Mouse (Mus musculus) intestine, embryonic 16.5 days (tissue): ENCODE results near the gene Rnft1. TPM values are rescaled to one million over a fixed set of nuclear protein-coding genes. Genes with fewer than 3 reads are reported as not detected.
"Not testable (repeated sequence)": the region's sequence is repeated elsewhere in the genome, so short reads cannot be mapped to it uniquely, and the experiment has no call there.

Source experiments
- ATAC-seq: fragments of 200-750 bp; cut with Nextera tagmentation; 2 replicates; pipeline ENCODE4 v1.8.0; 2017; ENCODE audit warnings: moderate TSS enrichment, moderate library complexity
- H3K27ac ChIP-seq: fragments of 300-500 bp; sonication (generic); 2 replicates; pipeline ENCODE4 v1.5.1; 2014; ENCODE audit warnings: mild to moderate bottlenecking, low read length
- H3K27me3 ChIP-seq: fragments of 300-500 bp; sonication (generic); replicated peaks from 2 replicates; pipeline ENCODE4 v1.6.1; 2014; ENCODE audit warnings: low read length, control low read depth, mixed read lengths; ENCODE audit not compliant: control insufficient read depth, insufficient read depth
- H3K36me3 ChIP-seq: fragments of 300-500 bp; sonication (generic); 2 replicates; pipeline ENCODE4 v1.6.1; 2014; ENCODE audit warnings: low read length, control low read depth; ENCODE audit not compliant: control insufficient read depth, insufficient read depth
- H3K4me1 ChIP-seq: fragments of 300-500 bp; sonication (generic); 2 replicates; pipeline ENCODE4 v1.6.1; 2014; ENCODE audit warnings: low read length, control low read depth, mixed read lengths; ENCODE audit not compliant: control insufficient read depth, insufficient read depth
- H3K4me2 ChIP-seq: fragments of 300-500 bp; sonication (generic); 2 replicates; pipeline ENCODE4 v1.6.1; 2014; ENCODE audit warnings: low read depth, low read length, control low read depth
- H3K4me3 ChIP-seq: fragments of 300-500 bp; sonication (generic); 2 replicates; pipeline ENCODE4 v1.5.1; 2014; ENCODE audit warnings: mild to moderate bottlenecking, low read length
- H3K9ac ChIP-seq: fragments of 300-500 bp; sonication (generic); 2 replicates; pipeline ENCODE4 v1.6.1; 2014; ENCODE audit warnings: low read depth, low read length
- H3K9me3 ChIP-seq: fragments of 300-500 bp; sonication (generic); 2 replicates; pipeline ENCODE4 v1.6.1; 2016; ENCODE audit warnings: low read length, control low read depth; ENCODE audit not compliant: control insufficient read depth
- WGBS: fragments of 180-500 bp; shearing (Covaris S2); extraction: QIAGEN DNeasy Blood & Tissue Kit; methylation state at CpG from one replicate; pipeline ENCODE4 v1.1.7; 2014; 5-methylcytosine and 5-hydroxymethylcytosine counted together
- polyA plus RNA-seq: library from polyadenylated mRNA; unstranded; fragments of >200 nt; fragmentation: Nextera tagmentation; extraction: Ambion mirVana; gene quantifications from 2 replicates; pipeline ENCODE4 v1.2.1, GENCODE M21; 2015

The Rnft1 gene
- polyA plus RNA-seq, 1 experiment from 2014 or later, result 69.0 TPM

DNA sequence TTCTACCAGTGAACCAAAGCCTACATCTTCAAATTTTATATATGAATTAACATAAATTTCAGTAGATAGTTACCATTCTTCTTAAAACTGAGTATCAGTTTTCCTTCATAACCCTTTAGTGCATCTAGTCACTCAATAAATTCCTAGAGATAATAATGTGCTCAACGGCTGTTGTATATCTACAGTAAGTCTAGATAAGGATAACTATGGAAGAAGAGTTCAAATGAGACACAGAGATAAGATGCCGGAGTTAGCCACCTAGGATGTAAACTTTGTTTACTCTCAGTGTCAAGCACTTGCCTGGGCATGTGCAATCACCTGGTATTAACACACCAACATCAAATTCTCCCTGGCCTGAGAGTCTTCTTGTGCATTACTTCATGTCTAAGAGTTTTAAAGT is 22.9 kb downstream of the Rnft1 start:
- H3K9me3 ChIP-seq, result no peaks in the 10 kb centered on the region
- H3K27ac ChIP-seq, result no peak overlapping the region
- no peaks in the 10 kb centered on the region for H3K27me3 ChIP-seq
- H3K4me1 ChIP-seq, result no peaks in the 10 kb centered on the region
- ATAC-seq, result no peak
- no peak overlapping the region for H3K4me2 ChIP-seq
- H3K4me3 ChIP-seq, result no peak overlapping the region
- H3K36me3 ChIP-seq, result peaks cover 16% of the 10 kb centered on the region
- no peak overlapping the region for H3K9ac ChIP-seq
- 64% methylated on average over 2 of the region's 2 CpGs for WGBS

DNA sequence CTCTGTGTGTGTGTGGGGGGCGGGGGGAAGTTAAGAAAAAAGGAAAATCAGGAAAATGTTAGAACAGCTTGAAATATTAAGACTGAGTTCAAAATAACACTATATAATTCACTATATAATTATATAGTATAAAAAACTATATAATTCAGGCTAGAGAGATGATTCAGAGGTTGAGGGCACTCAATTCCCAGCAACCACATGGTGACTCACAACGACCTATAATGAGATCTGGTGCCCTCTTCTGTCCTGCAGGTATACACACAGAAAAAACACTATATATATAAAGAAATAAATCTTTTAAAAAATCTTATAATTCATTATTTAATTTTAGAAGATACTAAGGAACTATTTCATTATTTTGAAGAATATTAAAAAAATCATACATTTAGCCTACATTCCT is 23.5 kb downstream of the Rnft1 start:
- Histone ChIP-seq H3K9me3 (no peaks in the 10 kb centered on the region), H3K4me1 (no peaks in the 10 kb centered on the region), H3K27ac (no peak overlapping the region), H3K9ac (no peak overlapping the region), H3K4me3 (no peak overlapping the region), H3K27me3 (no peaks in the 10 kb centered on the region), H3K4me2 (no peak overlapping the region), H3K36me3 (peaks cover 16% of the 10 kb centered on the region)
- WGBS, result 84% methylated on average over 2 of the region's 2 CpGs
- ATAC-seq, result no peak

DNA sequence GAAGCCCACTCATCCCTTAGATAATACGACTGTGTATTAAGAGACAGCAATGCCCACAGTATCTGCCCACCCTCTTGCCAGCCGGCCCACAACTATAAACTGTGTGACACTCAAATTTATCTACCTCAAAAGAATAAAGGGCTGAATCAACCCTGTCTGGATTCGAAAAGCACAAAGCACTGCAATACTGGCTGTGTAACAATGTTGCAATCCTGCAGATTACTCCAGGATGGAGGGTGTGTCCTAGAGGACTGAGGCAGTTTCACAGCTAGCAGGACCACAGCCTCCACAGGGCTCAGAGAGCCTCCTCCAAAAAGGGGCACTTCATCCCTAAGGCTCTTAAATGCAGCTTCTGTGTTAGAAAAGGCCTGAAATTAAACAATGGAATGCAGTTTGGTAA is 32.2 kb downstream of the Rnft1 start:
- H3K4me2 ChIP-seq, result no peak overlapping the region
- no peak for ATAC-seq
- 81% methylated on average over 3 of the region's 3 CpGs for WGBS
- no peaks in the 10 kb centered on the region for H3K4me1 ChIP-seq
- no peak overlapping the region for H3K27ac ChIP-seq
- H3K9ac ChIP-seq, result no peak overlapping the region
- peaks cover 14% of the 10 kb centered on the region for H3K36me3 ChIP-seq
- H3K4me3 ChIP-seq, result no peak overlapping the region
- no peaks in the 10 kb centered on the region for H3K27me3 ChIP-seq
- H3K9me3 ChIP-seq, result no peaks in the 10 kb centered on the region

DNA sequence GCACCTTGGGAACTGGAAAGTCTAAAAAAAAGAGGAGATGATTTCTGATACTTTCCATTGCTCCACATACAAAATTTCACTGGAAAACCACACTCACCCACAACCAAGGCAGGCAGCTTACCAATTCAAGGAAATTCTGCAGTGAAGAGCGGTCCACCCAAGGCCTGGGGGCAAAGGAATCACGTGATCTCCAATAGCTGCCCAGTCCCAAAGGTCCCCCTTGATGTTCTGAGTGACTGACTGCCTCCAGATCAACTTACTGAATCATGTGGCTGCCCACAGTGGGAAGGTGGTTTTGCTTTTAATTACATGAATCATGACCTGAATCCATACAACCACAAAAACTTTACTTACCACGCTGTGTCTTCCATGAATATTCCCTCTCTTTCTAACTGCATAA is 32.8 kb downstream of the Rnft1 start:
- peaks cover 15% of the 10 kb centered on the region for H3K36me3 ChIP-seq
- no peaks in the 10 kb centered on the region for H3K27me3 ChIP-seq
- H3K4me3 ChIP-seq, result no peak overlapping the region
- WGBS, result 93% methylated on average over 3 of the region's 3 CpGs
- H3K4me1 ChIP-seq, result no peaks in the 10 kb centered on the region
- H3K9ac ChIP-seq, result no peak overlapping the region
- no peaks in the 10 kb centered on the region for H3K9me3 ChIP-seq
- ATAC-seq, result no peak
- H3K4me2 ChIP-seq, result no peak overlapping the region
- no peak overlapping the region for H3K27ac ChIP-seq

DNA sequence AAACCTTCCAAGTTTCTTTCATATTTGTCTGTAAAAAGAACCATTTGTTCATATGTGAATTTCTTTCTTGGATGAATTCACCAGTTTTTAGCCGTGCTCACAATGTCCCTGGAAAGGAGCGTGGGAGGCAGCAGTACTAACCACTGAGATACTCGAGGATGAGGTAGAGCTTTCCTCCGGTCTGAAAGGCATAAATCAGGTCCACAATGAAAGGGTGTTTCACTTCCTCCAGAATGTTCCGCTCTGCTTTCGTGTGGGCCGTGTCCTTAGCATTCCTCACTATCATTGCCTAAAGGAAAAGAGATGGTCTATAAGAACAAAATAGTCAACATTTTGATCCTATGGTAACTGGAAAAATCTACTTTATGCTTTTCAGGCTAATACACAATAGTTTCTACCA is 35.3 kb downstream of the Rnft1 start:
- H3K36me3 ChIP-seq, result peaks cover 18% of the 10 kb centered on the region
- H3K4me2 ChIP-seq, result no peak overlapping the region
- no peak for ATAC-seq
- H3K9ac ChIP-seq, result no peak overlapping the region
- H3K4me3 ChIP-seq, result no peak overlapping the region
- H3K27ac ChIP-seq, result no peak overlapping the region
- H3K9me3 ChIP-seq, result no peaks in the 10 kb centered on the region
- 87% methylated on average over 7 of the region's 7 CpGs for WGBS
- no peaks in the 10 kb centered on the region for H3K4me1 ChIP-seq
- no peaks in the 10 kb centered on the region for H3K27me3 ChIP-seq

DNA sequence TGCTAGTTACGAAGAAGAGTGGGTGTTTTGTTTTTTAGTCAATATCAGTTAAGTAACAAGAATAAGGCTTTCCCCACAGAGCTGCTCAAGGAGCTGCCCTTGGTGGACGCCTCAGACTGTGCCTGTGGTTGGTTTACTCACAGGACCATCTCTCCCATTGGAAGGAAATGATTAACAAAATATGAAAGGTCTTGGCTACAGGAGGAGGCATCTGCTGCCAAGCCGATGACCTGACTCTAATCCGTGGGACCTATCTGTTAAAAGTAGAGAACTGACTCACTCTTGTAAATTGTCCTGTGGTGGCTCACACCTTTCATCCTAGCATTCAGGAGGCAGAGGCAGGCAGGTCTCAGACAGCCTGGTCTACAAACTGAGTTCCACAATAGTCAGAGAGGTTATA is 43.1 kb downstream of the Rnft1 start:
- no peaks in the 10 kb centered on the region for H3K27me3 ChIP-seq
- WGBS, result 86% methylated on average over 4 of the region's 4 CpGs
- H3K9me3 ChIP-seq, result no peaks in the 10 kb centered on the region
- H3K9ac ChIP-seq, result no peak overlapping the region
- no peak for ATAC-seq
- no peaks in the 10 kb centered on the region for H3K4me1 ChIP-seq
- no peak overlapping the region for H3K4me3 ChIP-seq
- peaks cover 5% of the 10 kb centered on the region; the same call in 1 of the 2 replicates for H3K36me3 ChIP-seq
- H3K4me2 ChIP-seq, result no peak overlapping the region
- no peak overlapping the region for H3K27ac ChIP-seq

DNA sequence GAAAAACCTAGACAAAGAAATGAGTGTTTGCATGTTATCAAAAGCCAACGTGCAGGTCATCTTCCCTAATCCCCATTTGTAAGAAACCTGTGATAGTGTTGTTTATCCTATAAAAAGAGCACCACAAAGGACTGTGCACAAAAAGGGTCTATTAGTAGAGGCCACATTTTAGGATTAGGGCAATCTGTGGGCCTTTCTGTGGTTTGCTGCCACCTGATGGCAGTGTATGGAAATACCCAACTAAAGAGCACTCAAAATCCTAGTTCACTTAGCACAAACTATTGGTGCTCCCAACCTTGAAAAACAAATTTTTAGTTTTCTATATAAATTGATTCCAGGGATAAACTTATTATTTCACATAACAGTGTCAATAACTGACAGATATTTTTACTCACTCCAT is 48.4 kb downstream of the Rnft1 start:
- WGBS, result 60% methylated on average over 1 of the region's 1 CpGs
- Histone ChIP-seq H3K27ac (no peak overlapping the region), H3K9ac (no peak overlapping the region), H3K4me2 (no peak overlapping the region), H3K4me1 (no peaks in the 10 kb centered on the region), H3K9me3 (no peaks in the 10 kb centered on the region), H3K4me3 (no peak overlapping the region), H3K27me3 (no peaks in the 10 kb centered on the region), H3K36me3 (no peaks in the 10 kb centered on the region)
- ATAC-seq, result no peak

DNA sequence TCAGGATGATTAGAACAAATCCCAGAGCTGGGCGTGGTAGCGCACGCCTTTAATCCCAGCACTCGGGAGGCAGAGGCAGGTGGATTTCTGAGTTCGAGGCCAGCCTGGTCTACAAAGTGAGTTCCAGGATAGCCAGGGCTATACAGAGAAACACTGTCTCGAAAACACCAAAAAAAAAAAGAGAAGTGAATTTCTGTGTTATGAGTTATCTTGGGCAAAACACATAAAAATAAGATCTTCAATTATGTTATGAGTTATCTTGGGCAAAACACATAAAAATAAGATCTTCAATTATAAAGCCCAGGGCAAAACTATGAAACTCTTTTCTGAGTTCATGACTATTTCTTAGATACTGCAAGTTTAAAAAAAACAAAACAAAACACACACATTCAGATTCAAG is 48.8 kb downstream of the Rnft1 start:
- not testable (repeated sequence) for H3K4me1 ChIP-seq, H3K36me3 ChIP-seq, H3K9ac ChIP-seq, H3K4me3 ChIP-seq, H3K27ac ChIP-seq, H3K4me2 ChIP-seq, H3K27me3 ChIP-seq, ATAC-seq, H3K9me3 ChIP-seq
- WGBS, result 91% methylated on average over 6 of the region's 6 CpGs

DNA sequence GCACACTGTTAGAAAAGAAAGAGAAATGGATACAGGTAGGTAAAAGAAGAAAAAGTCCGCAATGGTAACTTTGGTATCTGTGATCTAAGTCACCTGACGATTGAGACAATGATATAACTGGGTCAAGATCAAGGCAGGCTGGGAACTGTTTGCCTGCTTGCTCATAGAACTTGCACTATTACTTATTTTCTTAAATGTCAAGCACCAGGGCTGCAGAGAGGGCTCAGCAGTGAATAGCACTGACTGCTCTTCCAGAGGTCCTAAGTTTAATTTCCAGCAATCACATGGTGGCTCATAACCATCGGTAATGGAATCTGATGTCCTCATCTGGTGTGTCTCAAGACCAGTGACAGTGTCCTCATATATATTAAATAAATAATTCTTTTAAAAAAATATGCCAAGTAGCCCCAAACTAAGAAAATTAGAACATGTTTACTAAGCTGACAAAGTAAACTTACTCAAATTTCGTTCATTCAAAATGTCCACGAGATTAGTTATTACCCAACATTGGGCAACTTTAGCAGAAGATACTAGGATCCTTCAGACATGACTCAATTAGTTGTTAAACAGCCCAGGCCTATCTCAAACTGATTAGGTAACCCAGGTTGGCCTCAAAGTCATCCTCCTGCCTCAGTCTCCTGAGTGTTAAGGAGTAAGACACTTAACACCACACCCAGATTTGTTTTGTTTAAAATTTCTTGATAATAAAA is 49.9 kb downstream of the Rnft1 start:
- no peak overlapping the region for H3K4me3 ChIP-seq
- no peak overlapping the region for H3K4me2 ChIP-seq
- ATAC-seq, result no peak
- no peaks in the 10 kb centered on the region for H3K9me3 ChIP-seq
- H3K27ac ChIP-seq, result no peak overlapping the region
- H3K27me3 ChIP-seq, result no peaks in the 10 kb centered on the region
- H3K4me1 ChIP-seq, result no peaks in the 10 kb centered on the region
- H3K9ac ChIP-seq, result no peak overlapping the region
- no peaks in the 10 kb centered on the region for H3K36me3 ChIP-seq
- WGBS, result 87% methylated on average over 5 of the region's 5 CpGs

DNA sequence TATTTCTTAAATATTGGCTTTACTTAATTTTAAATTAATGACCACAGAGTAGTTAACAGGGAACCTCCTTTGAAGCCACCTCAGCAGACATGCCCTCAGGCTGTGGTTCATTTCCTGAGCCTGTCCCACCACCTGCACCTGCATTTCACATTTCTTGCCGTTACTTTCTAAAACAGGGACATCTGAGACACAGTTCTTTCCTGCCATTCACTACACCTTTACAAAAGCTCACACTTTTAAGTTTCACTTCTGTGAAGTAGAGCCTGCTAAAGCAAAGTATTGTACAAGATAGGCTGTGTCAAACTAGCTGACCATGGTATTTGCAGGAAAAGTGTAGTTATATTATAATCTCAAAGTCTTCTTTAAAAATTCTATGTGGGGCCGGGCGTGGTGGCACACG is 54.3 kb downstream of the Rnft1 start:
- no peak for ATAC-seq
- Histone ChIP-seq H3K9ac (no peak overlapping the region), H3K4me1 (peaks cover 8% of the 10 kb centered on the region), H3K36me3 (no peaks in the 10 kb centered on the region), H3K27me3 (no peaks in the 10 kb centered on the region), H3K27ac (no peak overlapping the region), H3K4me3 (no peak overlapping the region), H3K4me2 (no peak overlapping the region), H3K9me3 (no peaks in the 10 kb centered on the region)
- 93% methylated on average over 4 of the region's 4 CpGs for whole genome bisulfite sequencing
